Mouse (Mus musculus) lung, embryonic 14.5 days (tissue): Measurements from ENCODE around the gene Hbb-bh1. TPM values are rescaled to one million over a fixed set of nuclear protein-coding genes. Genes with fewer than 3 reads are reported as not detected.
"Not testable (repeated sequence)": the region's sequence is repeated elsewhere in the genome, so short reads cannot be mapped to it uniquely, and the experiment has no call there.

Experiments
- ATAC-seq: fragments of 200-750 bp; cut with Nextera tagmentation; 2 replicates; pipeline ENCODE4 v1.8.0; 2017; ENCODE audit warnings: mild to moderate bottlenecking, moderate TSS enrichment, moderate library complexity; ENCODE audit not compliant: insufficient read depth
- DNase-seq: peaks from one replicate; pipeline ENCODE4 v3.0.0-alpha.2; 2015
- H3K27ac ChIP-seq: fragments of 300-500 bp; sonication (generic); 2 replicates; pipeline ENCODE4 v1.5.1; 2014; ENCODE audit warnings: low read depth, mild to moderate bottlenecking, moderate library complexity
- H3K27me3 ChIP-seq: fragments of 300-500 bp; sonication (generic); 2 replicates; pipeline ENCODE4 v1.6.1; 2014; ENCODE audit warnings: low read length, control low read depth; ENCODE audit not compliant: insufficient read depth
- H3K36me3 ChIP-seq: fragments of 300-500 bp; sonication (generic); 2 replicates; pipeline ENCODE4 v1.6.1; 2014; ENCODE audit warnings: control low read depth; ENCODE audit not compliant: insufficient read depth
- H3K4me1 ChIP-seq: fragments of 300-500 bp; sonication (generic); 2 replicates; pipeline ENCODE4 v1.6.1; 2014; ENCODE audit warnings: antibody characterized with exemption, control low read depth; ENCODE audit not compliant: insufficient read depth
- H3K4me2 ChIP-seq: fragments of 300-500 bp; sonication (generic); 2 replicates; pipeline ENCODE4 v1.6.1; 2014; ENCODE audit warnings: mild to moderate bottlenecking
- H3K4me3 ChIP-seq: fragments of 300-500 bp; sonication (generic); 2 replicates; pipeline ENCODE4 v1.5.1; 2014; ENCODE audit warnings: low read depth, low read length
- H3K9ac ChIP-seq: fragments of 300-500 bp; sonication (generic); 2 replicates; pipeline ENCODE4 v1.6.1; 2014
- H3K9me3 ChIP-seq: fragments of 300-500 bp; sonication (generic); 2 replicates; pipeline ENCODE4 v1.6.1; 2016; ENCODE audit warnings: low read depth, low read length, control low read depth
- CTCF ChIP-seq: IDR thresholded peaks from 2 replicates; pipeline ENCODE4 v1.5.1; 2016; ENCODE audit warnings: antibody characterized with exemption, low read depth
- WGBS: fragments of 180-500 bp; shearing (Covaris S2); extraction: QIAGEN DNeasy Blood & Tissue Kit; methylation state at CpG from one replicate; pipeline ENCODE4 v1.1.7; 2014; 5-methylcytosine and 5-hydroxymethylcytosine counted together
- polyA plus RNA-seq: library from polyadenylated mRNA; unstranded; fragments of >200 nt; fragmentation: Nextera tagmentation; extraction: Ambion mirVana; gene quantifications from 2 replicates; pipeline ENCODE4 v1.2.1, GENCODE M21; 2014

Hbb-bh1 gene
- polyA plus RNA-seq, 1 experiment from 2014 or later: 18.0 TPM

GRCm38 (mm10) chr7:103826255-103826887 is 16.6 kb downstream of the Hbb-bh1 start:
- Histone ChIP-seq H3K4me1 (no peaks in the 10 kb centered on the region), H3K4me3 (no peak overlapping the region), H3K4me2 (no peak overlapping the region), H3K27ac (no peak overlapping the region), H3K36me3 (no peaks in the 10 kb centered on the region), H3K27me3 (no peaks in the 10 kb centered on the region), H3K9ac (no peak overlapping the region), H3K9me3 (no peaks in the 10 kb centered on the region)
- ATAC-seq (no peak; the same call in 1 of the 2 replicates), DNase-seq (no peak)
- TF ChIP-seq CTCF: no peak
- 50% methylated on average over 3 of the region's 3 CpGs for WGBS

GRCm38 (mm10) chr7:103825536-103826254 is 17.3 kb downstream of the Hbb-bh1 start:
- no peaks in the 10 kb centered on the region for H3K4me1 ChIP-seq
- no peak for TF ChIP-seq CTCF
- H3K4me3 ChIP-seq: no peak overlapping the region
- H3K27ac ChIP-seq: no peak overlapping the region
- no peak overlapping the region for H3K4me2 ChIP-seq
- H3K27me3 ChIP-seq: no peaks in the 10 kb centered on the region
- DNase-seq (no peak), ATAC-seq (peak; percentile 63; the same call in 1 of the 2 replicates)
- no peaks in the 10 kb centered on the region for H3K9me3 ChIP-seq
- no peak overlapping the region for H3K9ac ChIP-seq
- WGBS: 86% methylated on average over 3 of the region's 3 CpGs
- no peaks in the 10 kb centered on the region for H3K36me3 ChIP-seq

- H3K4me2 ChIP-seq: no peak overlapping the region
- ATAC-seq (no peak), DNase-seq (no peak)
- no peaks in the 10 kb centered on the region for H3K9me3 ChIP-seq
- H3K27ac ChIP-seq: no peak overlapping the region; the same call in 1 of the 2 replicates
- 75% methylated on average over 2 of the region's 2 CpGs for WGBS
- no peak overlapping the region for H3K4me3 ChIP-seq
- no peaks in the 10 kb centered on the region for H3K4me1 ChIP-seq
- no peaks in the 10 kb centered on the region for H3K36me3 ChIP-seq
- no peak overlapping the region for H3K9ac ChIP-seq
- no peaks in the 10 kb centered on the region for H3K27me3 ChIP-seq
- no peak for TF ChIP-seq CTCF
Measured at GRCm38 (mm10) chr7:103824597-103824996, 18.4 kb downstream of the Hbb-bh1 start.

- not testable (repeated sequence) for H3K27ac ChIP-seq, ATAC-seq, H3K9ac ChIP-seq, H3K9me3 ChIP-seq, H3K4me1 ChIP-seq, H3K27me3 ChIP-seq, DNase-seq, H3K4me2 ChIP-seq, H3K4me3 ChIP-seq, H3K36me3 ChIP-seq
- WGBS: 100% methylated on average over 1 of the region's 2 CpGs
Measured at GRCm38 (mm10) chr7:103815085-103815484, 27.9 kb downstream of the Hbb-bh1 start.

GRCm38 (mm10) chr7:103813766-103814165 is 29.2 kb downstream of the Hbb-bh1 start, which contains the start of gene Hbb-bt:
TSS of gene Hbb-bt (minus strand) at chr7:103813996.
- no peak for TF ChIP-seq CTCF
- DNase-seq (no peak), ATAC-seq (peak; percentile 62; the same call in 1 of the 2 replicates)
- Histone ChIP-seq H3K27ac (no peak within 1 kb of the TSS), H3K27me3 (no peaks in the 10 kb centered on the region), H3K36me3 (no peaks in the 10 kb centered on the region), H3K4me1 (no peaks in the 10 kb centered on the region), H3K4me3 (no peak within 1 kb of the TSS), H3K9ac (no peak within 1 kb of the TSS), H3K9me3 (no peaks in the 10 kb centered on the region), H3K4me2 (no peak within 1 kb of the TSS)
- 67% methylated on average over 3 of the region's 3 CpGs for WGBS

- not testable (repeated sequence) for DNase-seq, ATAC-seq
- WGBS: no CpG with 5 or more reads among the region's 3 CpGs
Measured at GRCm38 (mm10) chr7:103813152-103813551, 29.8 kb downstream of the Hbb-bh1 start.

GRCm38 (mm10) chr7:103812174-103812573 is 30.8 kb downstream of the Hbb-bh1 start:
- 46% methylated on average over 1 of the region's 1 CpGs for WGBS
- no peak for ATAC-seq
- H3K9ac ChIP-seq: no peak overlapping the region
- H3K4me1 ChIP-seq: no peaks in the 10 kb centered on the region
- no peak overlapping the region; the same call in 1 of the 2 replicates for H3K27ac ChIP-seq
- H3K36me3 ChIP-seq: no peaks in the 10 kb centered on the region
- no peaks in the 10 kb centered on the region for H3K27me3 ChIP-seq
- H3K9me3 ChIP-seq: no peaks in the 10 kb centered on the region
- TF ChIP-seq CTCF: no peak
- DNase-seq: no peak
- H3K4me3 ChIP-seq: no peak overlapping the region
- H3K4me2 ChIP-seq: no peak overlapping the region

More at GRCm38 (mm10) chr7:103813152-103813551, 29.8 kb downstream of the Hbb-bh1 start:
- H3K9me3 ChIP-seq, H3K9ac ChIP-seq, H3K27ac ChIP-seq, H3K4me3 ChIP-seq, H3K36me3 ChIP-seq, H3K4me1 ChIP-seq, H3K4me2 ChIP-seq, H3K27me3 ChIP-seq: not testable (repeated sequence)
